Mouse (Mus musculus) neural tube, embryonic 14.5 days (tissue): ENCODE data around the gene Ttc26. TPM values are rescaled to one million over a fixed set of nuclear protein-coding genes. Genes with fewer than 3 reads are reported as not detected.

ENCODE experiments used
- ATAC-seq: fragments of 200-750 bp; cut with Nextera tagmentation; 2 replicates; pipeline ENCODE4 v1.8.0; 2017; ENCODE audit warnings: low read depth, mild to moderate bottlenecking, moderate TSS enrichment, moderate library complexity
- H3K27ac ChIP-seq: fragments of 300-500 bp; sonication (generic); 2 replicates; pipeline ENCODE4 v1.5.1; 2014; ENCODE audit warnings: low read depth, mild to moderate bottlenecking, control low read depth, low read length, moderate library complexity, mixed read lengths
- H3K27me3 ChIP-seq: fragments of 300-500 bp; sonication (generic); 2 replicates; pipeline ENCODE4 v1.6.1; 2014; ENCODE audit warnings: low read length; ENCODE audit not compliant: control insufficient read depth, insufficient read depth
- H3K36me3 ChIP-seq: fragments of 300-500 bp; sonication (generic); 2 replicates; pipeline ENCODE4 v1.6.1; 2014; ENCODE audit warnings: low read length, mixed read lengths; ENCODE audit not compliant: control insufficient read depth, insufficient read depth
- H3K4me1 ChIP-seq: fragments of 300-500 bp; sonication (generic); 2 replicates; pipeline ENCODE4 v1.6.1; 2014; ENCODE audit warnings: low read length; ENCODE audit not compliant: control insufficient read depth, insufficient read depth
- H3K4me2 ChIP-seq: fragments of 300-500 bp; sonication (generic); 2 replicates; pipeline ENCODE4 v1.6.1; 2014; ENCODE audit warnings: mild to moderate bottlenecking, low read depth, low read length, control low read depth
- H3K4me3 ChIP-seq: fragments of 300-500 bp; sonication (generic); 2 replicates; pipeline ENCODE4 v1.5.1; 2014; ENCODE audit warnings: low read depth, low read length, control low read depth, mixed read lengths
- H3K9ac ChIP-seq: fragments of 300-500 bp; sonication (generic); replicated peaks from 2 replicates; pipeline ENCODE4 v1.6.1; 2014; ENCODE audit warnings: low read depth, mild to moderate bottlenecking, control low read depth, low read length, mixed read lengths
- H3K9me3 ChIP-seq: fragments of 300-500 bp; sonication (generic); 2 replicates; pipeline ENCODE4 v1.6.1; 2016; ENCODE audit warnings: low read length; ENCODE audit not compliant: control insufficient read depth
- WGBS: fragments of 180-500 bp; shearing (Covaris S2); extraction: QIAGEN DNeasy Blood & Tissue Kit; methylation state at CpG from one replicate; pipeline ENCODE4 v1.1.7; 2014; 5-methylcytosine and 5-hydroxymethylcytosine counted together
- polyA plus RNA-seq: library from polyadenylated mRNA; unstranded; fragments of >200 nt; fragmentation: Nextera tagmentation; extraction: Ambion mirVana; gene quantifications from 2 replicates; pipeline ENCODE4 v1.2.1, GENCODE M21; 2014

Gene Ttc26
- polyA plus RNA-seq, 1 experiment from 2014 or later, result 4.9 TPM

DNA sequence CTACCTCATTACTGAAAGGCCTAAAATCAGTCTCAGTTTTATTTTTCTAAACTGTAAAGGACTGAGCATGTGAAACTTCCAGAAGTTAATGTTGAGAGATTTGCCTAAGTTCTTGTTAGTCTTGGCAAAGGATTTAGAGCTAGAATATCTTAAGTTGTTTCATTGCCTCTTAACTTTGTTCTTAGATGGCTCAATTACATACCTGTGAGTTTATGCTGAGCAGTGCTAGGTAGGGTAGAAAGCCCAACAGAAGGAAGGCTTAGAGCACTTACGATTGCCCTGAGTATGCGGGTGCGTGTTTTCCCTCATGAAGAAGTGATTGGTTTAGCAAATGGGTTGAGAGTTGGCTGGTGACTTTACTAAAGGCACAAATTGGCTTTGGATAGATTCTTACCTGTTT, 76.8 kb downstream of the Ttc26 start:
- H3K36me3 ChIP-seq, result peaks cover 24% of the 10 kb centered on the region; the same call in 1 of the 2 replicates

GRCm38 (mm10) chr6:38469591-38469990, 88.3 kb downstream of the Ttc26 start:
- Histone ChIP-seq H3K4me1 (no peaks in the 10 kb centered on the region), H3K4me3 (no peak overlapping the region), H3K27me3 (no peaks in the 10 kb centered on the region), H3K4me2 (no peak overlapping the region), H3K27ac (no peak overlapping the region), H3K36me3 (peaks cover 17% of the 10 kb centered on the region; the same call in 1 of the 2 replicates), H3K9ac (no peak overlapping the region), H3K9me3 (no peaks in the 10 kb centered on the region)
- ATAC-seq, result no peak
- 89% methylated on average over 4 of the region's 4 CpGs for WGBS

More for the DNA sequence above, 76.8 kb downstream of the Ttc26 start:
- ATAC-seq, result no peak
- Histone ChIP-seq H3K27me3 (no peaks in the 10 kb centered on the region), H3K27ac (no peak overlapping the region), H3K4me2 (no peak overlapping the region), H3K4me3 (no peak overlapping the region), H3K4me1 (no peaks in the 10 kb centered on the region), H3K9me3 (no peaks in the 10 kb centered on the region), H3K9ac (no peak overlapping the region)
- WGBS, result 97% methylated on average over 3 of the region's 3 CpGs

Other genes starting within 250 kb of the Ttc26 start
- gene D630045J12Rik, start 127.5 kb upstream of the Ttc26 start, polyA plus RNA-seq, result 20.5 and 21.0 TPM in 2 replicates
- 7.6 and 10.3 TPM in 2 replicates for gene Zc3hav1l, start 82.2 kb upstream of the Ttc26 start, polyA plus RNA-seq
- 0.68 and 0.89 TPM in 2 replicates for gene Zc3hav1, start 26.9 kb upstream of the Ttc26 start, polyA plus RNA-seq
- 26.5 and 32.5 TPM in 2 replicates for gene Ubn2, start 52.5 kb downstream of the Ttc26 start, polyA plus RNA-seq
- gene Fmc1, start 152.0 kb downstream of the Ttc26 start, polyA plus RNA-seq, result 181 and 227 TPM in 2 replicates
- 71.7 and 79.8 TPM in 2 replicates for gene Luc7l2, start 169.9 kb downstream of the Ttc26 start, polyA plus RNA-seq